In genomic region chr15:89499784-89500220, GRCm38 (mm10) we compare ENCODE assay signal across 9 mouse cellular contexts. TPM values are rescaled to one million over a fixed set of nuclear protein-coding genes. Genes with fewer than 3 reads are reported as not detected.
A peak's percentile ranks its signal among the peaks of the same experiment; 100 is the strongest.
DNase-seq lines count a peak whose midpoint lies in the region; ATAC-seq and TF ChIP-seq lines count a peak whose summit lies in the region.
"Had no signal": no experiment of that assay in that cellular context is flagged by ENCODE, and none has a peak within 500 bp of the region (broad histone marks: within the 10 kb centered on the region; RNA-seq: fewer than 3 reads in every experiment).

No protein-coding gene starts in this region.

- TF ChIP-seq CTCF in embryonic fibroblast, embryonic 13.5 days (IDR thresholded peaks at IDR 0.05; ENCODE audit: borderline replicate concordance, insufficient read depth, low read length), result no peak
- no peak for TF ChIP-seq CTCF in liver, adult 2 months (IDR thresholded peaks at IDR 0.05; ENCODE audit: low read depth, low read length)

- peak; percentile 74 for ATAC-seq in hindbrain, embryonic 14.5 days (ENCODE audit: low FRiP score)
- peak; percentile 85 for ATAC-seq in neural tube, embryonic 15.5 days (ENCODE audit: low FRiP score)

- H3K4me3 ChIP-seq in embryonic fibroblast, embryonic 13.5 days (ENCODE audit: insufficient read depth, low read length), result peak overlapping the region; percentile 42
- peak overlapping the region; percentile 88 for H3K4me3 ChIP-seq in hindbrain, embryonic 14.5 days (replicated peaks; ENCODE audit: low read length)
- H3K4me3 ChIP-seq in liver, adult 2 months (ENCODE audit: insufficient read depth, low read depth, low read length), result peak overlapping the region; percentile 59
- H3K4me3 ChIP-seq in neural tube, embryonic 15.5 days (replicated peaks), result peak overlapping the region; percentile 74

- no peaks in the 10 kb centered on the region for H3K4me1 ChIP-seq in embryonic fibroblast, embryonic 13.5 days (ENCODE audit: control insufficient read depth, insufficient read depth, low read length)
- peaks cover 32% of the 10 kb centered on the region for H3K4me1 ChIP-seq in hindbrain, embryonic 14.5 days (replicated peaks; ENCODE audit: control insufficient read depth, insufficient read depth, low read length)
- H3K4me1 ChIP-seq in liver, adult 2 months (ENCODE audit: control insufficient read depth, insufficient read depth, low read length), result no peaks in the 10 kb centered on the region; the same call in 1 of the 2 replicates
- H3K4me1 ChIP-seq in neural tube, embryonic 15.5 days, result peaks cover 38% of the 10 kb centered on the region

- peak overlapping the region; percentile 91 for H3K4me2 ChIP-seq in hindbrain, embryonic 14.5 days (replicated peaks)
- H3K4me2 ChIP-seq in neural tube, embryonic 15.5 days, result peak overlapping the region; percentile 73

- under 1% methylated on average over 49 of the region's 60 CpGs for WGBS in hindbrain, embryonic 14.5 days
- under 1% methylated on average over 51 of the region's 60 CpGs for WGBS in liver, adult 2 months
- 2% methylated on average over 32 of the region's 60 CpGs for WGBS in neural tube, embryonic 15.5 days

- no peak overlapping the region for H3K27ac ChIP-seq in embryonic fibroblast, embryonic 13.5 days (ENCODE audit: insufficient read depth, low read length)
- H3K27ac ChIP-seq in hindbrain, embryonic 14.5 days, result peak overlapping the region; percentile 87
- H3K27ac ChIP-seq in liver, adult 2 months (replicated peaks; ENCODE audit: insufficient read depth, low read depth, low read length), result no peak overlapping the region
- peak overlapping the region; percentile 88 for H3K27ac ChIP-seq in neural tube, embryonic 15.5 days (replicated peaks)

- H3K9ac ChIP-seq in hindbrain, embryonic 14.5 days, result peak overlapping the region; percentile 91
- H3K9ac ChIP-seq in liver, adult 2 months (ENCODE audit: low read depth, low read length), result peak overlapping the region; percentile 29
- peak overlapping the region; percentile 85 for H3K9ac ChIP-seq in neural tube, embryonic 15.5 days (replicated peaks)

- no peaks in the 10 kb centered on the region for H3K9me3 ChIP-seq in hindbrain, embryonic 14.5 days (ENCODE audit: control insufficient read depth, low read length)
- H3K9me3 ChIP-seq in neural tube, embryonic 15.5 days (replicated peaks), result no peaks in the 10 kb centered on the region

- no peak for TF ChIP-seq POLR2A in embryonic fibroblast, embryonic 13.5 days (IDR thresholded peaks at IDR 0.05; ENCODE audit: low read depth, low read length)
- no peak for TF ChIP-seq POLR2A in liver, adult 2 months (IDR thresholded peaks at IDR 0.05; ENCODE audit: extremely low read depth, insufficient read depth, low read length)

- H3K79me2 ChIP-seq in liver, adult 2 months (ENCODE audit: control insufficient read depth, insufficient read depth, low read length), result no peaks in the 10 kb centered on the region

- DNase-seq in heart, adult 11 months, result peak; percentile 97
- no peak for DNase-seq in heart, adult 9 months (ENCODE audit: low spot score in 2 of 2)
- peak; percentile 70 for DNase-seq in adrenal gland, postnatal 25 days
- DNase-seq in hindbrain, embryonic 14.5 days (ENCODE audit: low spot score), result peak; percentile 77
- DNase-seq in liver, adult 2 months (ENCODE audit: extremely low read depth, low read depth, low spot score), result no peak
- no peak for DNase-seq in B cell, adult 2 months

- no peaks in the 10 kb centered on the region for H3K27me3 ChIP-seq in hindbrain, embryonic 14.5 days (ENCODE audit: control insufficient read depth, insufficient read depth, low read length)
- peaks cover 18% of the 10 kb centered on the region for H3K27me3 ChIP-seq in liver, adult 2 months (ENCODE audit: control insufficient read depth, insufficient read depth, low read length)
- H3K27me3 ChIP-seq in neural tube, embryonic 15.5 days (replicated peaks), result peaks cover 8% of the 10 kb centered on the region; the same call in 1 of the 2 replicates

- peaks cover 18% of the 10 kb centered on the region for H3K36me3 ChIP-seq in hindbrain, embryonic 14.5 days (replicated peaks; ENCODE audit: control insufficient read depth, insufficient read depth)
- no peaks in the 10 kb centered on the region for H3K36me3 ChIP-seq in liver, adult 2 months (ENCODE audit: control insufficient read depth, insufficient read depth, low read length)
- H3K36me3 ChIP-seq in neural tube, embryonic 15.5 days, result peaks cover 19% of the 10 kb centered on the region
- H3K36me3 ChIP-seq: G1E had no signal

RNA-seq across cellular contexts. Expression of gene Shank3, which starts 0.4 kb away (rescaled TPM):
- 34.3 and 52.2 TPM in 2 replicates for total RNA-seq in adrenal gland, postnatal 25 days (2021)
- 2.3 and 2.7 TPM in 2 replicates for polyA plus RNA-seq in embryonic fibroblast, embryonic 13.5 days (2011; ENCODE audit: insufficient read length, low read depth, missing spikeins)
- 8.6 and 9.6 TPM in 2 replicates for polyA plus RNA-seq in hindbrain, embryonic 14.5 days (2014; fragmentation: Nextera tagmentation; extraction: Ambion mirVana)
- 1.5 and 3.2 TPM in 2 replicates for total RNA-seq in liver, adult 2 months (2014; rRNA removed)
- polyA plus RNA-seq in liver, adult 2 months (2012; rRNA removed), result 2.7 and 3.9 TPM in 2 replicates
- 8.9 and 9.5 TPM in 2 replicates for polyA plus RNA-seq in neural tube, embryonic 15.5 days (2015; fragmentation: Nextera tagmentation; extraction: Ambion mirVana)

RNA-seq across cellular contexts. Expression of gene Arsa, which starts 22.6 kb away (rescaled TPM):
- 21.8 and 22.2 TPM in 2 replicates for total RNA-seq in adrenal gland, postnatal 25 days (2021)
- polyA plus RNA-seq in embryonic fibroblast, embryonic 13.5 days (2011; ENCODE audit: insufficient read length, low read depth, missing spikeins), result 41.6 and 42.5 TPM in 2 replicates
- polyA plus RNA-seq in hindbrain, embryonic 14.5 days (2014; fragmentation: Nextera tagmentation; extraction: Ambion mirVana), result 20.7 and 22.3 TPM in 2 replicates
- total RNA-seq in liver, adult 2 months (2014; rRNA removed), result 4.2 and 6.7 TPM in 2 replicates
- polyA plus RNA-seq in liver, adult 2 months (2012; rRNA removed), result 18.2 and 29.1 TPM in 2 replicates
- polyA plus RNA-seq in neural tube, embryonic 15.5 days (2015; fragmentation: Nextera tagmentation; extraction: Ambion mirVana), result 27.4 and 29.2 TPM in 2 replicates

RNA-seq across cellular contexts. Expression of gene Mapk8ip2, which starts 46.1 kb away (rescaled TPM):
- 6.2 and 10.1 TPM in 2 replicates for total RNA-seq in adrenal gland, postnatal 25 days (2021)
- 0.49 TPM in 1 of 2 replicates, not detected in the other for polyA plus RNA-seq in embryonic fibroblast, embryonic 13.5 days (2011; ENCODE audit: insufficient read length, low read depth, missing spikeins)
- 62.8 and 66.3 TPM in 2 replicates for polyA plus RNA-seq in hindbrain, embryonic 14.5 days (2014; fragmentation: Nextera tagmentation; extraction: Ambion mirVana)
- total RNA-seq in liver, adult 2 months (2014; rRNA removed), result not detected in 2 replicates
- polyA plus RNA-seq in liver, adult 2 months (2012; rRNA removed), result 0.01 TPM in 1 of 2 replicates, not detected in the other
- polyA plus RNA-seq in neural tube, embryonic 15.5 days (2015; fragmentation: Nextera tagmentation; extraction: Ambion mirVana), result 73.0 and 85.4 TPM in 2 replicates
- polyA plus RNA-seq: G1E had no signal

Comparison
In these comparisons a context has a peak if more than half of its experiments do, and no peak if none do; other contexts are left out.
1. DNase-seq: peak in heart, adult 11 months (single experiment), adrenal gland, postnatal 25 days (single experiment) and hindbrain, embryonic 14.5 days (single experiment); none in heart, adult 9 months (0 of 2), liver, adult 2 months (single experiment) and B cell, adult 2 months (0 of 2).
2. H3K27ac ChIP-seq: peak in hindbrain, embryonic 14.5 days (single experiment) and neural tube, embryonic 15.5 days (single experiment); none in embryonic fibroblast, embryonic 13.5 days (single experiment) and liver, adult 2 months (single experiment).
3. H3K9ac ChIP-seq: peak in every context shown above with its lines; median percentile 91 in hindbrain, embryonic 14.5 days; 85 in neural tube, embryonic 15.5 days; 29 in liver, adult 2 months.
4. RNA of gene Mapk8ip2, which starts 46.1 kb away (polyA plus RNA-seq): 73.0 to 85.4 TPM in neural tube, embryonic 15.5 days and 62.8 to 66.3 TPM in hindbrain, embryonic 14.5 days; 0.49 TPM in embryonic fibroblast, embryonic 13.5 days and 0.01 TPM in liver, adult 2 months; every median in the first group is over 10 times any median in the second.
5. Peak in every context shown above with its lines, with median percentiles within 50 percentile points of each other: H3K4me3 ChIP-seq.